29 mouse cellular contexts compared by ENCODE assay signal in genomic region chr7:90085713-90086112, GRCm38 (mm10). TPM values are rescaled to one million over a fixed set of nuclear protein-coding genes. Genes with fewer than 3 reads are reported as not detected.
DNase-seq lines count a peak whose midpoint lies in the region; ATAC-seq and TF ChIP-seq lines count a peak whose summit lies in the region.
"Had no signal": no experiment of that assay in that cellular context is flagged by ENCODE, and none has a peak within 500 bp of the region (broad histone marks: within the 10 kb centered on the region; RNA-seq: fewer than 3 reads in every experiment).

No protein-coding gene starts in this region.

- H3K4me1 ChIP-seq in embryonic facial prominence, embryonic 14.5 days (ENCODE audit: control insufficient read depth, insufficient read depth, low read length): peaks cover 8% of the 10 kb centered on the region
- H3K4me1 ChIP-seq in embryonic facial prominence, embryonic 10.5 days: no peaks in the 10 kb centered on the region
- H3K4me1 ChIP-seq in liver, embryonic 12.5 days: peaks cover 60% of the 10 kb centered on the region
- peaks cover 24% of the 10 kb centered on the region for H3K4me1 ChIP-seq in liver, postnatal 0 days (ENCODE audit: insufficient read depth)
- peaks cover 15% of the 10 kb centered on the region for H3K4me1 ChIP-seq in lung, embryonic 16.5 days (replicated peaks; ENCODE audit: control insufficient read depth, insufficient read depth, low read length)
- peaks cover 14% of the 10 kb centered on the region for H3K4me1 ChIP-seq in stomach, embryonic 16.5 days (ENCODE audit: control insufficient read depth, insufficient read depth, low read length)
- H3K4me1 ChIP-seq: forebrain, embryonic 12.5 days; hindbrain, embryonic 10.5 days; hindbrain, embryonic 15.5 days; midbrain, embryonic 10.5 days; midbrain, embryonic 15.5 days had no signal

- 0 out of 2 replicates have a peak overlapping the region, but pooled peaks have one; percentile 15 for H3K27ac ChIP-seq in embryonic facial prominence, embryonic 14.5 days (replicated peaks; ENCODE audit: low read depth, low read length)
- no peak overlapping the region for H3K27ac ChIP-seq in embryonic facial prominence, embryonic 10.5 days (replicated peaks)
- H3K27ac ChIP-seq in liver, embryonic 12.5 days: 0 out of 2 replicates have a peak overlapping the region, but pooled peaks have one; percentile 25
- H3K27ac ChIP-seq in liver, postnatal 0 days (ENCODE audit: low read depth): no peak overlapping the region
- H3K27ac ChIP-seq in lung, embryonic 16.5 days (ENCODE audit: low read length): peak overlapping the region; percentile 70
- H3K27ac ChIP-seq in stomach, embryonic 16.5 days (ENCODE audit: low read length): peak overlapping the region; percentile 73
- H3K27ac ChIP-seq: forebrain, embryonic 12.5 days; hindbrain, embryonic 10.5 days; hindbrain, embryonic 15.5 days; midbrain, embryonic 10.5 days; midbrain, embryonic 15.5 days had no signal

- WGBS in embryonic facial prominence, embryonic 14.5 days: 29% methylated on average over 1 of the region's 1 CpGs
- WGBS in embryonic facial prominence, embryonic 10.5 days: 51% methylated on average over 1 of the region's 1 CpGs
- WGBS in liver, embryonic 12.5 days (ENCODE audit: insufficient replicate concordance): 43% methylated on average over 1 of the region's 1 CpGs
- WGBS in liver, postnatal 0 days (ENCODE audit: insufficient replicate concordance): 44% methylated on average over 1 of the region's 1 CpGs
- WGBS in lung, embryonic 16.5 days: 4% methylated on average over 1 of the region's 1 CpGs
- 15% methylated on average over 1 of the region's 1 CpGs for WGBS in stomach, embryonic 16.5 days

- TF ChIP-seq EP300 in liver, postnatal 0 days (IDR thresholded peaks at IDR 0.05; ENCODE audit: low read depth): no peak

- no peak overlapping the region for H3K4me3 ChIP-seq in embryonic facial prominence, embryonic 14.5 days (ENCODE audit: low read depth, low read length)
- H3K4me3 ChIP-seq in embryonic facial prominence, embryonic 10.5 days: no peak overlapping the region
- no peak overlapping the region for H3K4me3 ChIP-seq in liver, embryonic 12.5 days
- no peak overlapping the region for H3K4me3 ChIP-seq in liver, postnatal 0 days (ENCODE audit: low read depth, low read length)
- no peak overlapping the region for H3K4me3 ChIP-seq in lung, embryonic 16.5 days (ENCODE audit: low read length)
- no peak overlapping the region for H3K4me3 ChIP-seq in stomach, embryonic 16.5 days (replicated peaks; ENCODE audit: low read length)
- H3K4me3 ChIP-seq: erythroblast, embryonic 14.5 days; forebrain, embryonic 12.5 days; hindbrain, embryonic 10.5 days; hindbrain, embryonic 15.5 days; midbrain, embryonic 10.5 days; midbrain, embryonic 15.5 days had no signal

- no peak overlapping the region for H3K9ac ChIP-seq in embryonic facial prominence, embryonic 14.5 days (ENCODE audit: low read depth, low read length)
- no peak overlapping the region for H3K9ac ChIP-seq in liver, embryonic 12.5 days
- H3K9ac ChIP-seq in liver, postnatal 0 days (replicated peaks): no peak overlapping the region
- no peak overlapping the region for H3K9ac ChIP-seq in lung, embryonic 16.5 days (ENCODE audit: low read length)
- H3K9ac ChIP-seq in stomach, embryonic 16.5 days (ENCODE audit: low read length): no peak overlapping the region
- H3K9ac ChIP-seq: forebrain, embryonic 12.5 days; forebrain, postnatal 0 days; hindbrain, embryonic 15.5 days; midbrain, embryonic 15.5 days had no signal

- no peaks in the 10 kb centered on the region for H3K36me3 ChIP-seq in embryonic facial prominence, embryonic 14.5 days (ENCODE audit: control insufficient read depth, insufficient read depth, low read length)
- H3K36me3 ChIP-seq in embryonic facial prominence, embryonic 10.5 days (replicated peaks): no peaks in the 10 kb centered on the region
- no peaks in the 10 kb centered on the region for H3K36me3 ChIP-seq in liver, embryonic 12.5 days
- H3K36me3 ChIP-seq in liver, postnatal 0 days (replicated peaks; ENCODE audit: insufficient read depth, low read length): no peaks in the 10 kb centered on the region
- no peaks in the 10 kb centered on the region for H3K36me3 ChIP-seq in lung, embryonic 16.5 days (ENCODE audit: control insufficient read depth, insufficient read depth, low read length)
- H3K36me3 ChIP-seq in stomach, embryonic 16.5 days (ENCODE audit: control insufficient read depth, insufficient read depth, low read length): no peaks in the 10 kb centered on the region
- H3K36me3 ChIP-seq: forebrain, embryonic 12.5 days; hindbrain, embryonic 10.5 days; hindbrain, embryonic 15.5 days; midbrain, embryonic 10.5 days; midbrain, embryonic 15.5 days had no signal

- H3K9me3 ChIP-seq in embryonic facial prominence, embryonic 14.5 days (ENCODE audit: control insufficient read depth, low read length): no peaks in the 10 kb centered on the region
- H3K9me3 ChIP-seq in embryonic facial prominence, embryonic 10.5 days: no peaks in the 10 kb centered on the region
- H3K9me3 ChIP-seq in liver, embryonic 12.5 days (replicated peaks): no peaks in the 10 kb centered on the region
- H3K9me3 ChIP-seq in liver, postnatal 0 days (ENCODE audit: low read length): no peaks in the 10 kb centered on the region
- no peaks in the 10 kb centered on the region for H3K9me3 ChIP-seq in lung, embryonic 16.5 days (ENCODE audit: control insufficient read depth, low read length)
- no peaks in the 10 kb centered on the region for H3K9me3 ChIP-seq in stomach, embryonic 16.5 days (replicated peaks; ENCODE audit: control insufficient read depth, low read length)
- H3K9me3 ChIP-seq: forebrain, embryonic 12.5 days; hindbrain, embryonic 10.5 days; hindbrain, embryonic 15.5 days; midbrain, embryonic 10.5 days; midbrain, embryonic 15.5 days had no signal

- no peaks in the 10 kb centered on the region for H3K27me3 ChIP-seq in embryonic facial prominence, embryonic 14.5 days (replicated peaks; ENCODE audit: control insufficient read depth, insufficient read depth, low read length)
- H3K27me3 ChIP-seq in embryonic facial prominence, embryonic 10.5 days (replicated peaks; ENCODE audit: low read depth, poor library complexity, severe bottlenecking): no peaks in the 10 kb centered on the region
- no peaks in the 10 kb centered on the region for H3K27me3 ChIP-seq in liver, embryonic 12.5 days (replicated peaks)
- H3K27me3 ChIP-seq in liver, postnatal 0 days (ENCODE audit: insufficient read depth, low read length): no peaks in the 10 kb centered on the region
- no peaks in the 10 kb centered on the region for H3K27me3 ChIP-seq in lung, embryonic 16.5 days (ENCODE audit: control insufficient read depth, insufficient read depth, low read depth, low read length)
- no peaks in the 10 kb centered on the region for H3K27me3 ChIP-seq in stomach, embryonic 16.5 days (ENCODE audit: control insufficient read depth, insufficient read depth, low read length)
- H3K27me3 ChIP-seq: CH12.LX; forebrain, embryonic 12.5 days; hindbrain, embryonic 15.5 days; midbrain, embryonic 15.5 days had no signal

- ATAC-seq in embryonic facial prominence, embryonic 14.5 days (ENCODE audit: low read depth): no peak
- ATAC-seq in liver, embryonic 12.5 days: no peak
- ATAC-seq in liver, postnatal 0 days: no peak
- 0 out of 2 replicates have a peak, but pooled peaks have one; percentile 16 for ATAC-seq in lung, embryonic 16.5 days (ENCODE audit: low read depth)
- ATAC-seq in stomach, embryonic 16.5 days (ENCODE audit: insufficient read depth, low FRiP score): no peak
- no peak for ATAC-seq in activated CD4-positive, CD25-positive, alpha-beta regulatory T cell, adult 4 months
- ATAC-seq: forebrain, postnatal 0 days; inflammation-experienced regulatory T-cells, adult 6 months; lung, postnatal 0 days; midbrain, embryonic 15.5 days had no signal

- DNase-seq in embryonic facial prominence, embryonic 14.5 days (ENCODE audit: low spot score): no peak
- DNase-seq in embryonic facial prominence, embryonic 10.5 days (ENCODE audit: low spot score): no peak
- no peak for DNase-seq in liver, postnatal 0 days
- no peak for DNase-seq in lung, postnatal 10 days
- DNase-seq: adrenal gland, adult 2 months; adrenal gland, postnatal 36 days; cerebellum, adult 8-10 months; cerebellum, postnatal 25 days; forebrain, postnatal 0 days; gastrocnemius, postnatal 14 days; heart, postnatal 14 days; kidney, adult 11 months; layer of hippocampus, postnatal 36 days; left cerebral cortex, postnatal 4 days; right cerebral cortex, postnatal 25 days; spleen, adult 18-20 months had no signal

- no peak for TF ChIP-seq CTCF in liver, postnatal 0 days (IDR thresholded peaks at IDR 0.05; ENCODE audit: low read depth)

- H3K4me2 ChIP-seq in embryonic facial prominence, embryonic 14.5 days (ENCODE audit: low read depth, low read length): no peak overlapping the region
- no peak overlapping the region for H3K4me2 ChIP-seq in liver, embryonic 12.5 days
- no peak overlapping the region for H3K4me2 ChIP-seq in liver, postnatal 0 days (ENCODE audit: low read depth, low read length)
- no peak overlapping the region for H3K4me2 ChIP-seq in lung, embryonic 16.5 days (ENCODE audit: low read depth, low read length)
- H3K4me2 ChIP-seq in stomach, embryonic 16.5 days (ENCODE audit: low read depth, low read length): no peak overlapping the region
- H3K4me2 ChIP-seq: forebrain, embryonic 12.5 days; hindbrain, embryonic 15.5 days; midbrain, embryonic 15.5 days had no signal

RNA-seq across cellular contexts. Expression of gene Picalm, which starts 44.3 kb away (rescaled TPM):
- 59.0 and 60.0 TPM in 2 replicates for polyA plus RNA-seq in embryonic facial prominence, embryonic 14.5 days (2014; fragmentation: Nextera tagmentation; extraction: Ambion mirVana)
- 29.0 and 30.3 TPM in 2 replicates for polyA plus RNA-seq in embryonic facial prominence, embryonic 10.5 days (2016; fragmentation: Nextera tagmentation; extraction: Ambion mirVana)
- 71.1 and 73.2 TPM in 2 replicates for polyA plus RNA-seq in liver, embryonic 12.5 days (2016; fragmentation: Nextera tagmentation; extraction: Ambion mirVana)
- polyA plus RNA-seq in liver, postnatal 0 days (2015; fragmentation: Nextera tagmentation; extraction: Ambion mirVana): 29.9 and 30.6 TPM in 2 replicates
- 46.0 and 49.7 TPM in 2 replicates for polyA plus RNA-seq in lung, embryonic 16.5 days (2015; fragmentation: Nextera tagmentation; extraction: Ambion mirVana)
- polyA plus RNA-seq in stomach, embryonic 16.5 days (2015; fragmentation: Nextera tagmentation; extraction: Ambion mirVana): 39.0 and 46.9 TPM in 2 replicates
- polyA plus RNA-seq in activated CD4-positive, CD25-positive, alpha-beta regulatory T cell, adult 4 months (2017; shearing (Covaris generic)): 10 to 100 TPM; 49.7 to 85.7 TPM

Comparison
In these comparisons a context has a peak if more than half of its experiments do, and no peak if none do; other contexts are left out.
1. H3K27ac ChIP-seq: peak in embryonic facial prominence, embryonic 14.5 days (single experiment), liver, embryonic 12.5 days (single experiment), lung, embryonic 16.5 days (single experiment) and stomach, embryonic 16.5 days (single experiment); none in embryonic facial prominence, embryonic 10.5 days (single experiment) and liver, postnatal 0 days (single experiment).